Mouse (Mus musculus) limb, embryonic 10.5 days (tissue): Measurements from ENCODE around the gene Ispd. TPM values are rescaled to one million over a fixed set of nuclear protein-coding genes. Genes with fewer than 3 reads are reported as not detected.

Source experiments
- DNase-seq: peaks from one replicate; pipeline ENCODE4 v3.0.0-alpha.2; 2017; ENCODE audit warnings: low spot score
- H3K27ac ChIP-seq: fragments of 300-500 bp; sonication (generic); 2 replicates; pipeline ENCODE4 v1.5.1; 2016; ENCODE audit warnings: mild to moderate bottlenecking
- H3K27me3 ChIP-seq: fragments of 300-500 bp; sonication (generic); 2 replicates; pipeline ENCODE4 v1.6.1; 2016; ENCODE audit warnings: low read depth, mild to moderate bottlenecking; ENCODE audit not compliant: poor library complexity, severe bottlenecking
- H3K36me3 ChIP-seq: fragments of 300-500 bp; sonication (generic); 2 replicates; pipeline ENCODE4 v1.6.1; 2016; ENCODE audit warnings: mild to moderate bottlenecking, moderate library complexity
- H3K4me1 ChIP-seq: fragments of 300-500 bp; sonication (generic); 2 replicates; pipeline ENCODE4 v1.6.1; 2016
- H3K4me3 ChIP-seq: fragments of 300-500 bp; sonication (generic); 2 replicates; pipeline ENCODE4 v1.5.1; 2016; ENCODE audit warnings: mild to moderate bottlenecking, moderate library complexity
- H3K9me3 ChIP-seq: fragments of 300-500 bp; sonication (generic); replicated peaks from 2 replicates; pipeline ENCODE4 v1.6.1; 2016; ENCODE audit warnings: mild to moderate bottlenecking
- WGBS: fragments of 180-500 bp; shearing (Covaris S2); methylation state at CpG from one replicate; pipeline ENCODE4 v1.1.7; 2016; 5-methylcytosine and 5-hydroxymethylcytosine counted together
- polyA plus RNA-seq: library from polyadenylated mRNA; unstranded; fragments of >200 nt; fragmentation: Nextera tagmentation; extraction: Ambion mirVana; gene quantifications from 2 replicates; pipeline ENCODE4 v1.2.1, GENCODE M21; 2016

Ispd gene
- polyA plus RNA-seq, 1 experiment from 2014 or later: 4.9 TPM

DNA sequence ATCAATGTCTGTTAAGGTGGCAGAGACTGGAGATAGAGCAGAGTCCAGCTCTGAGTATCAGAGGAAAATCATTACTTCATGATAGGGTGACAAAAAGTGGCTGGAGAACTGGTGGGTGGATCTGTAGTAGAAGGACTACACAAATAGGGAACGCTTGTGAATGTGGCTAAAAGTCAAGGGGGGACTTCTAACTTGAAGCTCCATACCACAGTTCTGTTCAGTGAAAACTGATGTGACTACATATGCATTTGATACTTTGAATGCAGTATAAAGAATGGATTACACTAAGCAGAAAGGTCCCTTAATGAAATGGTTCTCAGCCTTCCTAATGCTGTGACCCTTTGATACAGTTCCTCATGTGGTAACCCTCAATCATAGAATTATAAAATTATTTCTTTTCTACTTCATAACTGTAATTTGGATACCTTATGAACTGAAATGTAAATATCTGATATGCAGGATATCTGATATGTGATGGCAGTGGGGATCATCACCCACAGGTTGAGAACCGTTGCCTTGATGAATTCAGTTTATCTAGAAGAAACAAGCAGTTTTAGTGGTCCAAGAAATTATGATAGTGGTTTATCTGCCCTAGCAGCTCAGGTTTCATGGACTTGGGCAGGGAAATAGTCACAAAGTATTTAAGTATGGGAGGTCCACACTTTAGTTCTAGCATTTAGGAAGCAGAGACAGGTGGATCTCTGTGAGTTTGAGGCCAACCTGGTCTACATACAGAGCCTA lies 152.1 kb downstream of the Ispd start:
- Histone ChIP-seq H3K27me3 (no peaks in the 10 kb centered on the region), H3K27ac (no peak overlapping the region), H3K9me3 (no peaks in the 10 kb centered on the region), H3K4me3 (no peak overlapping the region), H3K36me3 (no peaks in the 10 kb centered on the region), H3K4me1 (no peaks in the 10 kb centered on the region)
- 90% methylated on average over 2 of the region's 2 CpGs for WGBS
- DNase-seq: no peak

DNA sequence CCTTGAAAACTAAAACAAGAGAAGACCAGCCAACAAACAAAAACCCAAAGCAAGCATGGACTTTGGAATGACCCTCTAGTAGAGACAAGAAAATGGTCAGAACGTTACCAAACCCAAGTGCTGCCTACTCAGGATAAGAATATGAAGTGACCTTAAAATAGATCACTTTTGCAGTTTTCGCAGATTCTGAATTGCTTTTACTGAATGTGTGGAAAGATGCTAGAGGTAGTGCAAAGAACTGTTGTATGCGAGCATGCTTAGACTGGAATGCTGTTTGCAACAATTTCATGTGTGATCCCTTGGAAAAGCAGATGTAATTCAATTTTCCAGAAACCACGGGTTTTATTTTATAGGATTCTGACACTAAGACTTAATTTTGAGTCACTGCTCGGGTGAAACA lies 153.3 kb downstream of the Ispd start:
- DNase-seq: no peak
- no peaks in the 10 kb centered on the region for H3K4me1 ChIP-seq
- H3K27ac ChIP-seq: no peak overlapping the region
- H3K4me3 ChIP-seq: no peak overlapping the region
- WGBS: 90% methylated on average over 5 of the region's 5 CpGs
- H3K27me3 ChIP-seq: no peaks in the 10 kb centered on the region
- no peaks in the 10 kb centered on the region for H3K36me3 ChIP-seq
- no peaks in the 10 kb centered on the region for H3K9me3 ChIP-seq

DNA sequence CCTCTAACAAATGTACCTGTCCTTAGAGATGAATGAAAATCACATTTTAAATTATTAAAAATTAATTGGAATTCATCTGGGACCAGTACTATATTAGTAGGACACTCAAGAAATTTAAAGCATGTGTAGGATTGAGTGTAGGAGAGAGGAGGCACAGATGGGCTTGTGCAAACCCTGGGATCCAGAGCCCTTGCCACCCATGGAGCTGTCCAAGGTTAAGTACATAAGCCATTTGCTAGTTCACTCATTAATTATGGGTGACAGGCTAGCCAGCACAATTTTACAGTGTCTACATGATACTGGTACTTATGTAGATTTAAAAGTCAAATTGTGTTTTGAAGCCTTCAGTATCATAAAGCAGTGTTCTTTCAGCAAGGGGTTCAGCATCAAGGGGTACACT lies 164.1 kb downstream of the Ispd start:
- DNase-seq: no peak
- Histone ChIP-seq H3K36me3 (no peaks in the 10 kb centered on the region), H3K4me1 (no peaks in the 10 kb centered on the region), H3K9me3 (no peaks in the 10 kb centered on the region), H3K27me3 (no peaks in the 10 kb centered on the region), H3K4me3 (no peak overlapping the region), H3K27ac (no peak overlapping the region)

DNA sequence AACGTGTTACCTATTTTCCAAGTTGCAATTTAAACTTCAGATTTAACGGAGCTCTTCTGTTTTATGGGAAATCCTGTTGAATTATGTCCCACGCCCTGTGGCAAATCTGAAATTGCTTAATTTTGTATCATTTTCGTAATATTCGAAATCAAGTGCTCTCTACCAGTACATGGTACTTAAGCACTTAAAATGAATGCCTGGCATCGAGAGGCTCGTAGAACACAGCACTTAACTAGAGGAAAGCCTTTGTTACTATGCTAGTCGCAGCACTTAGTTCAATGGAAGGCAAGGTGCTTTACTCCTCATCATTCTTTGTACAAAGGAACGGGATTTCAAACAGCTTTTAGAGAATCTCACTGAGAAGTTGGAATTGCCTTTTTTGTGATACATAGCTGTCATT lies 168.2 kb downstream of the Ispd start:
- no peaks in the 10 kb centered on the region for H3K36me3 ChIP-seq
- DNase-seq: no peak
- no peak overlapping the region for H3K4me3 ChIP-seq
- no peak overlapping the region for H3K27ac ChIP-seq
- H3K4me1 ChIP-seq: no peaks in the 10 kb centered on the region
- 91% methylated on average over 9 of the region's 9 CpGs for WGBS
- H3K9me3 ChIP-seq: no peaks in the 10 kb centered on the region
- no peaks in the 10 kb centered on the region for H3K27me3 ChIP-seq

DNA sequence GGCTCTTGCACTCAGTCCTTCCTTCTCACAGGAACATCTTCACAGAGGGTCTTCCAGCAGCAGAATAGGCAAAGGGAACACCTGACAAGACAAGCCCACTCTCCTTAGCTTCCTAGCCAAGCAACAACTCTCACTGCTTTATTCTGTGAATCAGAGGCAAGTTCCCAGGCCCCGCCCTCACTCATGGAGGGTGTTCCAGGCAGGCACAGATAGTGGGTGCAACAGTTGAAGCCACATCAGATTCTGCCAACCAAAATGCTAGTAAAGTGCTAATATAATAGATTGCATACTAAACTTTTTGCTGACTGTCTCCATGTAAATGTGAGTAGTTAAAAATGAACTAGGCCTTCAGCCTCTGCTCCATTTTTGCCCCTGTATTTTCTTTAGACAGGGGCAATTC lies 173.4 kb downstream of the Ispd start:
- Histone ChIP-seq H3K27me3 (no peaks in the 10 kb centered on the region), H3K27ac (no peak overlapping the region), H3K4me3 (no peak overlapping the region), H3K4me1 (no peaks in the 10 kb centered on the region), H3K9me3 (no peaks in the 10 kb centered on the region), H3K36me3 (no peaks in the 10 kb centered on the region)
- 87% methylated on average over 1 of the region's 1 CpGs for WGBS
- DNase-seq: no peak

DNA sequence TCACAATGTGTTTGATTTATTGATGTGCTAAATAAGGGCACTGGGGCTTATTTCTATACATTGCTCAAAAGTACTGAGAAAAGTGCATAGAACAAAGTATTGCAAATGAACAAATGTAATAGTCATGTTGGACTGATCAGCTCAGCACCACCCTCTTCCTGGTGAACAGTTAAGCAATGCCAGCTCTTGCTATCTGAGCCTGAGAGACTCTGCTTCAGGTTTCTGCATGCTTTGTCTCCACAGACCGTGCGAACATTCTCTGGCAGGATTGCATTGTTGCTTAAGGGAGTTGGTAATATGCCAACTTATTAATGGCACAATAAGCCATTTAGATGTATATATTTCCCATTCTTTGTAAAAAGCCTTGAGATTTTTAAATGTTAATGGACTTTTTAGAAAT lies 182.9 kb downstream of the Ispd start:
- Histone ChIP-seq H3K4me1 (no peaks in the 10 kb centered on the region), H3K36me3 (no peaks in the 10 kb centered on the region), H3K27ac (no peak overlapping the region), H3K4me3 (no peak overlapping the region), H3K9me3 (no peaks in the 10 kb centered on the region), H3K27me3 (no peaks in the 10 kb centered on the region)
- 93% methylated on average over 2 of the region's 2 CpGs for WGBS
- no peak for DNase-seq

DNA sequence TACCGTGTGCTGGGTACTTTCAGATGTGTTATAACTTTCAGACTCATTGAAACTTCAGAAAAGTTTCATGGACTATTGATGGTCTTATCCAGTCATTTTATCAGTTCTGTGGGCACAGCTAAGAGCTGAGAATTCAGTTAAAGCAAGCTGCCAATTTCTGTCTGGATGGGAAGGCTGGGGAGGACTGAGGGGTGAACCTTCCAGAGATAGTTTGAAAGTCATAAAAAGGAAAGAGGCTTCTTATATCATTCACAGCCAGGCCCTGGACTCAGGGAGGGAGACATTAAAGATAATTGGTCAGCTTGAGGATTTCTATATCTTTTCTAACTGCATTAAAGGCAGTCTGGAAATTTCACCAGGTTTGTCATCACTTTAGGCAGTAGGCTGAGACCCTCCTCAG lies 185.7 kb downstream of the Ispd start:
- H3K9me3 ChIP-seq: no peaks in the 10 kb centered on the region
- H3K4me3 ChIP-seq: no peak overlapping the region
- WGBS: 93% methylated on average over 1 of the region's 1 CpGs
- DNase-seq: no peak
- H3K27me3 ChIP-seq: no peaks in the 10 kb centered on the region
- no peak overlapping the region for H3K27ac ChIP-seq
- no peaks in the 10 kb centered on the region for H3K4me1 ChIP-seq
- H3K36me3 ChIP-seq: no peaks in the 10 kb centered on the region

DNA sequence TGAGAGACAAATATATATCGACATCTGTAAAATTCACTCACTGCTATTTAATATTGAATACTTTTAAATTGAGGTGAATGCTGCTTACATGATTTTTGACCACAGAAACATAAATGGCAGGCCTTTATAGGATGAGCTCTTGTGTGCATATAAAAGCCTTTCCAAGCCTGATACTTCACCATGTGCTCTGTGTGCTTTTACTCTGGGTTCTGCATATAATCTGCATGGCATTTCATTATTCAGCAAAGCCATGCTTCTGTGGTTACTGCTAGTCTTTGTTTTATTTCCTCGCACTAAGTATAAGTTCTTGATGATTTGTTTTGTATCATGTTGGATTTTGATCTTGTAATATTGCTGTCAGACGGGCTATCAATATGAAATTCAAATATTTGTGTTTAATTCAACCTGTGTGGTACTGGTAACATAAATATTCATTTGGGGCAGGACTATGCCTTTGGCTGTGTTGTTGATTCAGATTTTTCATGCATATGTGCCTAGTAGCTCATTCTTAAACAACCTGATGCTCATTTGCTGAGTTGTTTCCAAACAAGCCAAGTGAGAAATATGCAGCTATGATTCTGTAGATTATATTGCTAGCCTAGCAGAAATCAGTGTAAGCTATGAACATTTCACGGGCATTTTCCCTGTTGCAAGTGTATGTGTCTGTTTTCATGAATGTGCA lies 189.3 kb downstream of the Ispd start:
- 91% methylated on average over 4 of the region's 4 CpGs for WGBS

DNA sequence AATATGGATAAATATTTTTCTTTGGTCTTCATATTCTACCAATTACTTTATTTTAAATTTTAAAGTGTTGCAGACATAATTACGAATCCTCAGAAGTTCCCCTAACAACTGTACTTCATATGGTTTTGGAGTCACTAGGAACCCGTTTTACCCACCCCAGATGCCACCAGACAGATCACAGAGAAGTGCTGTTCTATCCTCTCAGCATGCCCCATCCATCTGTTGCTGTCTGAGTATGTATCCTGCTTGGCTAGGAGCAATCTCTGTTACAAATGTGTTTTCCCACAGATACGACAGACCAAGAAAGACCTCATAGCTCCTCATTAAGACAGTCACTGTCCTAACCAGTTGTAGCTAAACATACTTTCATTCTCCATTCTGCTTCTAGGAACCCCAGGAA lies 203.6 kb downstream of the Ispd start:
- Histone ChIP-seq H3K4me1 (no peaks in the 10 kb centered on the region), H3K9me3 (no peaks in the 10 kb centered on the region), H3K27ac (no peak overlapping the region), H3K27me3 (no peaks in the 10 kb centered on the region), H3K4me3 (no peak overlapping the region), H3K36me3 (no peaks in the 10 kb centered on the region)
- WGBS: 79% methylated on average over 3 of the region's 3 CpGs
- DNase-seq: no peak

More for the DNA sequence above, 189.3 kb downstream of the Ispd start:
- no peaks in the 10 kb centered on the region for H3K27me3 ChIP-seq
- no peak overlapping the region for H3K27ac ChIP-seq
- H3K4me1 ChIP-seq: no peaks in the 10 kb centered on the region
- no peak for DNase-seq
- H3K4me3 ChIP-seq: no peak overlapping the region
- no peaks in the 10 kb centered on the region for H3K9me3 ChIP-seq
- no peaks in the 10 kb centered on the region for H3K36me3 ChIP-seq

DNA sequence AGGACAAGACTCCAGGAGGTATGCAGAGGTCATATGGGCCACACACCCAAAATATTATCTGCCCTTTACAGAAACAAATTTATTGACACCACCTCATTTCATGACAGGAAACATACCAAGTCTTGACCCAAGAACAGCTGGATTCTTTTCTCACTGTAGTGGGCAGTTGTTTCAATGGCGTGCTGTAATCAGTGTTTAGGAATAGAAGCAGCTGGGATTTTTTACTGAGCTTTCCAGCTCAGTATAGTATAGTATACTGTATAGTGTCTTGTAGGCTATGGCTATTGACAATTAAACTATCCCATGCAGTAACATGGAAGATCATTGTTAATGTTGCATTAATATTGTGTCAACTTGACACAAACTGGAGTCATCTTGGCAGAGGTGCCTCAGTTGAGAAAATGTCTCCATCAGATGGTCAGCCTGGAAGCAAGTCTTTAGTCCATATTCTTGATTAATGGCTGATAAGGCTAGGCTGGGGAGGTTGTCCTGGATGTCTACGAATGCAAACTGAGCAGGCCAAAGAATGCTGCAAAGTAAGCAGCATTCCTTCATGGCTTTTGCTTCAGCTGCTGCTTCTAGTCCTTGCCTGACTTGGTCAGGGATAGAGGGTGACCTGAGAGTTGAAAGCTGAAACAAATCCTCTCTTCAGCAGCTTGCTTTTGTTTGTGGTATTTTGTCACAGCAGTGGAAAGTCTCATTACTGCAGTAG lies 216.4 kb downstream of the Ispd start:
- no peak for DNase-seq
- Histone ChIP-seq H3K4me1 (no peaks in the 10 kb centered on the region), H3K4me3 (no peak overlapping the region), H3K27me3 (no peaks in the 10 kb centered on the region), H3K36me3 (no peaks in the 10 kb centered on the region), H3K27ac (no peak overlapping the region), H3K9me3 (no peaks in the 10 kb centered on the region)
- WGBS: 84% methylated on average over 2 of the region's 2 CpGs

DNA sequence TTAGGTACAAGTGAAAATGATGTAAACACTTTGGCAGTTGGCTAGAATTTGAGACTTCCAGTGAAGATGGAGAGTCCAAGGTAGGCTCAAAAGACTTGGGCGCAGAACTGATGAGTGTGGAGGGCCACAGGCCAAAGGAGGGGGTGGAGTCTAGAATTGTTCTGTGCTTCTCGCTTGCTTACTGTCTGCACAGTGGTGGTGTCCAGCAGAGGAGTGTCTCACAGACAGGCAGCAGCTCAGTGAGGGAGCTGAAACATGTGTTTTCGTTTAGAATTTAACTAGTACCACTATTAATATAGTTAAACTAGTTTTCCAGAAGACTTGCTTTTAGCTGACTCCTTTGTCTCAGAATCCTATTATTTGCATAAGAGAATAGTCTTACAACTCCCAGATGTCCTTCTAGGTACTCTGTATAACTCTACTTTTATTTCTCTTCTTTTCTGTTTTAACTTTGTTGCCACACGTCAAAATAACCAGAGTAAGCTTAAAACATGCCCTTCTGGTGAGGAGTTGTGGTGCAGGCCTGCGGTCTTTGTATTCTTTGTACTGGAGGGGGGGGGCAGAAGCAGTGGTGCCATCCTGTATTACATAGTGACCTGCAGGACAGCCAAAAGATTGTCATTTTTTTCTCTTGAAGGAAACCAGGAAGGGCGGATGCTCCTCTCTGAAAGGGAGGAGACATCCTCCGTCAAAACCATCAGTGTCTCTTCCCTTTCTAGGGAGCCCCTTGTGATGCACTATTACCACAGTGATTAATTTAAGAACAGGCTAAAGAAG lies 240.9 kb downstream of the Ispd start:
- 77% methylated on average over 7 of the region's 7 CpGs for WGBS

DNA sequence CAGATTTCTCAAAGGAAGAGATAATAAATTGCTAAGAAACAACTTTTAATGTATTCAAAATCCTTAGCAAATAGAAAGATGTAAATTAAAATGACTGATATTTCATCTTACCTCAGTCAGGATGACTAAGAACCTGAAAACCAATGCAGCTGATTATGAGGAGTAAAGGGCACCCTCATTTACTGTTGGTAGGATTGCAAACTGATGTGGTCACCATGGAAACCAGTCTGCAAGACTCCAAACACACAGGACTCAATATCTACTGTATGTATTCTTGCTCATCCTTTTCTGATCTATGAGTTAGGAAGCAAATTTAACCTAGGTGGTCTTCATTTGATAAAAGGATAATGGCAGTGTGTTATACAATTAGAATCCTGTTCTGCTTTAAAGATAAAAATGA lies 246.0 kb downstream of the Ispd start:
- no peak for DNase-seq

More for the DNA sequence above, 240.9 kb downstream of the Ispd start:
- DNase-seq: no peak
- peaks cover 6% of the 10 kb centered on the region; the same call in 1 of the 2 replicates for H3K4me1 ChIP-seq
- no peak overlapping the region for H3K27ac ChIP-seq
- H3K4me3 ChIP-seq: no peak overlapping the region
- no peaks in the 10 kb centered on the region for H3K36me3 ChIP-seq
- H3K9me3 ChIP-seq: no peaks in the 10 kb centered on the region
- H3K27me3 ChIP-seq: no peaks in the 10 kb centered on the region

DNA sequence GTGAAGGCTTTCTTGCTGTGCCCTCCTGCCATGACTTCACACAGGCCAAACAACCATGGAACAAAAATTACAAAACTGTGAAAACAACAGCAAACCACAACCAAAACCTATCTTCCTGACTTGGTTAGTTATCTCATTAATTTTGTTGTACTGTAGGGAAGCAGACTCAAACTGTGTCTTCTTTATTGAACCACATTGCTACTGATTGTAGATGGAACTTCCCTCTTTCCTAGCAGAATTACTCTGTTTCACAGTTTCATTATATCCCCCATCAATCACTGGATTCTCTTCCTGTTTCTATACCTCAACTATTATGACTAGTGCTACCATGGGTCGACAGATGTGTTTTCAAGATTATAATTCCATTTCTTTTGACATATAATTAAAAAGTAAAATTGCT lies 251.2 kb downstream of the Ispd start:
- H3K36me3 ChIP-seq: no peaks in the 10 kb centered on the region
- H3K4me3 ChIP-seq: no peak overlapping the region
- H3K27ac ChIP-seq: no peak overlapping the region
- 91% methylated on average over 1 of the region's 1 CpGs for WGBS
- H3K4me1 ChIP-seq: no peaks in the 10 kb centered on the region
- no peak for DNase-seq
- H3K27me3 ChIP-seq: no peaks in the 10 kb centered on the region
- H3K9me3 ChIP-seq: no peaks in the 10 kb centered on the region

More for the DNA sequence above, 246.0 kb downstream of the Ispd start:
- no peak overlapping the region for H3K4me3 ChIP-seq
- no peak overlapping the region for H3K27ac ChIP-seq
- no peaks in the 10 kb centered on the region for H3K27me3 ChIP-seq
- peaks cover 2% of the 10 kb centered on the region; the same call in 1 of the 2 replicates for H3K4me1 ChIP-seq
- H3K36me3 ChIP-seq: no peaks in the 10 kb centered on the region
- H3K9me3 ChIP-seq: no peaks in the 10 kb centered on the region
